Mouse (Mus musculus) brain, embryonic 18.5 days (tissue): ENCODE measurements around the gene Serpinc1.
"Not testable (repeated sequence)": the region's sequence is repeated elsewhere in the genome, so short reads cannot be mapped to it uniquely, and the experiment has no call there.

Experiments
- DNase-seq: peaks from one replicate; pipeline ENCODE4 v3.0.0-alpha.2; 2012; ENCODE audit warnings: low read depth, low spot score

The Serpinc1 gene

DNA sequence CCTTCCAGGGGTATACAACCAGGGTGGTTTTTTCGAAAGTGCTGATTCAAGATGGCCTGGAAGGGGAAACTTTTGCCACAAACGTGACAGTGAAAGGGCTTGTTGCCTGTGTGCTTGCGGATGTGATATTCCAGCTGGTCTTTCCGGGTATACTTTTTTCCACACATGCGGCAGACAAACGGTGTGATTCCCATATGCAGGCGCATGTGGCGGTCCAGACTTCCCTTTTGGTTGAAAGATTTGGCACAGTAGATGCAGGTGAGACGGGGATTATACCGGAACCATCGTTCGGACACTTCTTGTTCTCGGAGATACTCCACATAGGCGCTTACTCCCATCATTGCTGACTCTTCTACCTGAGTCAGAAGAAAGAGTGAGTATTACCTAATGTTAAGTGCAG lies 41.7 kb downstream of the Serpinc1 start:
- no peak for DNase-seq

DNA sequence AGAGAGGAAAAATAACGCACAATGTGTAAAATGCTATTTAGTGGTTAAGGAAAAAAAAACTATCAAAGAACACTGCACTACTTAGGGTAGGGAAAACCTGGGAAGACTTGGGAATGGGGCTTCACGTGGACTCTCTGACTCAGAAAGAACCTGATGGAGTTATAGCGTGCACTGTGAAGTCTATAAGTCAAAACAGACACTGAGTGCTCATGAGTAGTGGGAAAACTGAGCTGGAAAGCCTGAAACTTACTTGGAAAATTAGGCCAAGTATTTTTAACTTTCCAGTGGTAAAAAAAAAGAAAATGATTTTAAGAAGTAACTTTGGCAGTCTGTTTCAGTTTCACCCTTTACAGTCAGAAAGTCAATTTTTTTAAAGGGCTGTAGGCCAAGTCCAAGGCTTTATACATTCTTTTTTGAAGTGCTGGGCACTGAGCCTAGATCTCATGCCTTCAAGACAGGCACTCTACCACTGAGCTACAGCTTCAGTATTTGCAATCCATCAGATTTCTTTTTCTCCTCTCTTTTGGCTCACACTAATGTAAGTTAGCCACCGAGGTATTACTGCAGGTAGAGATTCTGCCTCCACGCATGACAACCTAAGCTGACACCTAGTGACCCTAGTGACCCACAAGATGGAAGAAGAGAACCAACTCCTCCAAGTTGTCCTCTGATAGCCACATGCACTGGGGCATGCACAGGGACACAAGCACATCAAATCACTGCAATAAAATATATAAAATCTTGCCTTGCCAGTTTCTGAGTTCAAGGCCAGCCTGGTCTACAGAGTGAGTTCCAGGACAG lies 47.2 kb downstream of the Serpinc1 start:
- DNase-seq, result no peak

- DNase-seq, result no peak
Measured at GRCm38 (mm10) chr1:161027196-161027595, 48.8 kb downstream of the Serpinc1 start.

- not testable (repeated sequence) for DNase-seq
Measured at GRCm38 (mm10) chr1:161028427-161028826, 50.0 kb downstream of the Serpinc1 start.

GRCm38 (mm10) chr1:161030058-161030457 lies 51.7 kb downstream of the Serpinc1 start:
- DNase-seq, result no peak

DNA sequence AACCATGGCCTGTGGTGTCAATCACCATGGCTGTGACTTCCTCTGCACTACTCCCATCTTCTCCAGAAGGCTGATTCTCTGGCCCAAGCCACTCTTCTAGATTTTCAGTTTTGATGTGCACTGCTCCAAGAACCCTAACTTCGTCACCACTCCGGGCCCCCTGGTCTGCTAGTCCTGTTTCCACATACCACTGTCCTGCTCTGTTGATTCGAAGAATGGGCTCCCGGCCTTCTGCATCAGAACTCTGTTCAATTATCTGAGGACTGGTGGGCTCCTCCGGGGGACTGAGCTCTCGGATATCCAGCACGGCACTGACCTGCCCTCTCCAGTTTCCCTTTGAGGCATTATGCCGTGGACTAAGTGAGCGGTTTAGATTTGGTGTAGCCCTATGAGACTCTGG lies 53.5 kb downstream of the Serpinc1 start:
- no peak for DNase-seq

- DNase-seq, result no peak
Measured at GRCm38 (mm10) chr1:161032345-161032744, 54.0 kb downstream of the Serpinc1 start.

DNA sequence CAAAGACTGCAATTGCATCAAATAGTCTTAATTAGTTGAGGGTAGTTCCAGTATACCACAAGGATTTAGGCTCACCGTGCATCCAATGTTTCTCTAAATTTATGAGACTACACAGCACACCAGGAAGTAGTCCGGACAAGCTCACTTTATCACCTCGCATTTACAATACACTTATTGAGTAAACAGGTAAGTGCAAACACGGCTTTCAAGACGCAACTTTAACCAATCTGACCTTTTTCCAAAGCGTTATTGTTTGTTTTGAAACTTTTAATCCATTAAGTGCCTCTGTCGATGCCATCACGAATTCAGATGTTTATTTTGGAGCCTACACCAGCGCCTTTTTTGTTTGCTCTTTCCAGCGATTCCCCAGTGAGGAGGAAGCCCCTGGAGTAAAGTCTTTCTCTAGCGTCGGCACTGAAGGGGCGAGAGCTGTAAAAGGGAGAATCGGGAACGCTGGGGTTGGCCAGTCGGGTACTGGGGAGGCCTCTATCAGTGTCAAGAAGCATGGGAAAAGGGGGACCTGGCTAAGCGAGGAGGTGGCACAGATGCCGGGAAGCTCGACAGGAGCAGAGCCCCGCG lies 55.6 kb downstream of the Serpinc1 start:
- no peak for DNase-seq

DNA sequence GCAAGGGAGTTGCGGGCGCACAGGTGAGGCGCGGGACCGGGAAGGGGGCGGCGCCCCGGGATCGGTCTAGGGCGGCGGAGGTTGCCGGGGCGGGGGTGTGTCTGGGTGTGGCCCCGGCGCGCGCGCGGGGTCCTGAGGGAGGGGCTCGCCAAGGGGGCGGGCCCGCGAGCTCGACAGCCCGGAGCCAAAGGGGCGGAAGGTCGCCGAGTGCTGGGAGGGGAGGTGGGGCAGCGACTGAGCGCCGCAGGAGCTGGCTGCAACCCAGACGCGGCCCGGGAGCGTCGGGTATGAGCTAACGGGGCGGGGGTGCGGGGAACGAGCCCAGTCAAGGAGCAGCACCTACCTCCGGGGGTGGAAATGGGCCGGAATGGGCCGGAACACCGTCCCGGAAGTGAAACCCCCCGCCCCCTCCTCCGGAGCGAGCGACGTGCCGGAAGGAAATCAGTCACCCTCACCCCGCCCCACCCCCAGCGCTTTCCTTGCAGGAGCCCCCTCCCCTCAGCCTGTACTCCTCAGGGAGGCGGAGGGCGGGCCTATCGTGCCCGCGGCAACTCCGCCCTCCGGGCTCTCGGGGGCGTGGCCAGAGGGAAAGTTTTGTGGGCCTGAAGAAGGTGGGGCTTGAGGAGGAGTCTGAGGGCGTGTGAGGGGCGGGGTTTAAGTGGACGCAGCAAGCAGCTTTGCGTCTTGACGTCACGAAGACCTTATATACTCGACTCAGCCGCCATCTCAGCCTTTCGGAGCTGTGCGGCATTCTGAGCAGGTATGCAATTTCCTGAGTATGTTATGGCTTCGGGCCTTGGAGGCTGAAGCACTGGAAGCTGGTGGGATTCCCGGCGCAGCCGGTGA lies 56.3 kb downstream of the Serpinc1 start, which contains the start of gene Zbtb37:
TSS of gene Zbtb37 (minus strand) at position 415 of the 846 bp plus-strand sequence.
- DNase-seq, result peak; percentile 99

- no peak for DNase-seq
Measured at GRCm38 (mm10) chr1:161035281-161035785, 56.9 kb downstream of the Serpinc1 start.

GRCm38 (mm10) chr1:161035786-161036404 lies 57.5 kb downstream of the Serpinc1 start:
- no peak for DNase-seq

- no peak for DNase-seq
Measured at GRCm38 (mm10) chr1:161036411-161036841, 58.0 kb downstream of the Serpinc1 start.

DNA sequence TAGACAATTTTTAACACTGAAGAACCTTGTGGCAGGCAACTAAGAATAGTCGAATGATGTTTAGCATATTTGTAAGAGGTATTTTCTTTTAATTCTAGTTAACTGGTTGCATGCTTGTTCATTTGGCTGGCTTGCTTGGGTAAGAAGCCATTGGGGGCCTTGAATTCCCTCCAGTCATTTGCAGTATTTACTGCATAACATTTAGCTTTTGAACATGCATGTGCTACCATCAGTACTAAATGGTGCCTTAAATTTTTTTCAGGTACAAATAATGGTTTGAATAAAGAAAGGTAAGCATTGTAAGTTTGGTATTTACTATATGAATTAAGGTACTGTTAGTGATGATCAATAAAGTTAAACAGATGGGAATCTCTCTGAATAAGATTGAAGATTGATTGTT lies 58.6 kb downstream of the Serpinc1 start:
- DNase-seq, result no peak

GRCm38 (mm10) chr1:161037599-161037998 lies 59.2 kb downstream of the Serpinc1 start:
- no peak for DNase-seq

- no peak for DNase-seq
Measured at GRCm38 (mm10) chr1:161038004-161038403, 59.6 kb downstream of the Serpinc1 start.

DNA sequence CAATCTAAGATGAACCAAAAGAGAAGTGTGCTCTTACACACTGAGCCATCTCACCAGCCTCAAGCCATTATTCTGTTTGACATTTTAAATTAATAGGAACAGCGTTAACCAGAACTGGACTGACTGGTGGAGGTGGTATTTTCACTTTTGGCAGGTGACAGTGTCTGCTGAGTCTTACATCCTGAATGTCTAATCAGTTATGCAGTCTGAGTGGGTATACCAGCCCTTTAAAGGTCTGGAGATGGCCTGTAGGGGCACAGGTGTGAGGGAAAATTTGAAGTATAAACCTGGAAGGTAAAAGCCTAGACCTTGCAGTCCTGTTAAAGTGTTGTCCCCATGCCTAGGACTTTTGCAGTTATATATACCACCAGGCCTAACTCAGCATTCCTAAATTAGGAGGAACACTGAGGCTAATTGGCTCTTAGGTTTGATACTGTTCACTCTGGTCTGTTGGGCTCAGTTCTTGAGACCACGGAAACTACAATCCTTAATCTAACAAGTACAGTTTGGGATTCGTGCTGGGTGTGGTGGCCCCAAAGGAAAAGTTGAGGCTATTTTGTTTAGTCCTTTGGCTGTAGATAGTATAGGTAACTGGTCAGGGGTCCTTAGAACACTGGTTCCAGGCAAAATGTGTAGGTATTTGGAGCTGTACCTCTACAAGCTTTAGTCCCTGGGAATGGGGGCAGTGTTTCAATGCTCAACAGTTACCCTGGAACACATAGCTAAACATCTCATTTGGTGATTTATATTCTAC lies 60.8 kb downstream of the Serpinc1 start:
- DNase-seq, result no peak

GRCm38 (mm10) chr1:161039741-161040425 lies 61.5 kb downstream of the Serpinc1 start:
- no peak for DNase-seq

DNA sequence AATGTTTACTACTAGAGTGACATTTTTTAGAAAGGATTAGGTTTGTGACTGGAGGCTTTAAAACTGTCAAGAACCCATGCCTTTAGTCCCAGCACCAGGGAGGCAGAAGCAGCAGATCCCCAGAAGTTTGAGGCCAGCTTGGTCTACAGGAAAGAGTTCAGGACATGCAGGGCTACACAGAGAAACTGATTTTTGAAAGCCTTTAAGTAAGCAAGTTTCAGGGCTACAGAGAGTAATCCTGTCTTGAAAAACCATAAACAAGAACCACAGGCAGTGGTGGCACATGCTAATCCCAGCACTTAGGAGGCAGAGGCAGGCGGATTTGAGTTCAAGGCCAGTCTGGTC lies 62.0 kb downstream of the Serpinc1 start:
- no peak for DNase-seq

GRCm38 (mm10) chr1:161040855-161041254 lies 62.5 kb downstream of the Serpinc1 start:
- no peak for DNase-seq

- DNase-seq, result no peak
Measured at GRCm38 (mm10) chr1:161041261-161042020, 63.1 kb downstream of the Serpinc1 start.
